Mouse (Mus musculus) monocyte, adult 5-6 weeks (primary cell): Measurements from ENCODE around the gene Heatr5a. TPM values are rescaled to one million over a fixed set of nuclear protein-coding genes. Genes with fewer than 3 reads are reported as not detected.

Experiments
- ATAC-seq: fragments of 153-309, 156-312 bp; replicated peaks from 2 replicates; pipeline ENCODE4 v1.8.0; 2017; ENCODE audit warnings: mild to moderate bottlenecking; ENCODE audit not compliant: low TSS enrichment, insufficient number of reproducible peaks, severe bottlenecking, poor library complexity, low FRiP score
- total RNA-seq: library from RNA; stranded (forward); fragments of 200-1000, 200-491, 200-594 nt; gene quantifications from 3 replicates; pipeline ENCODE4 v1.2.3, GENCODE M21; 2017

Heatr5a gene
- total RNA-seq, 1 experiment from 2014 or later = 35.9 TPM

DNA sequence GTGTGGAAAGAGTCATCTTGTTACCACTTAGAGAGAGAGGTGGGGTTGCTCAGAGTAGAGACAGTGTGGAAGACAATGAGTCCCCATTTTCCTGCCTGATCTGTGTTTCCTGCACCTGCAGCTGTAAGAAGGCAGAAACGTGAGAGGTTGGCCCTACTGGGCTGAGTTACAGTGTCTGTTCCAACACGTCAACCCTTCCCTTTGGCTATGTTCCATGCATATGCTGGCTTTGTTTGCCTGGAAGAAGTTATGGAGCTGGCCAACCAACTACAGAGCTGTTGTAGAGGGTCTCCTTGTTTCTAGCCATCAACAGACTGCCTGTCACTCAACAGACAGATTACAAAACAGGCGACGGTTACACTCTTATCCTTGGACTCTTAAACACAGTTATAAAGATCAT is 74.2 kb downstream of the Heatr5a start:
- no peak for ATAC-seq

DNA sequence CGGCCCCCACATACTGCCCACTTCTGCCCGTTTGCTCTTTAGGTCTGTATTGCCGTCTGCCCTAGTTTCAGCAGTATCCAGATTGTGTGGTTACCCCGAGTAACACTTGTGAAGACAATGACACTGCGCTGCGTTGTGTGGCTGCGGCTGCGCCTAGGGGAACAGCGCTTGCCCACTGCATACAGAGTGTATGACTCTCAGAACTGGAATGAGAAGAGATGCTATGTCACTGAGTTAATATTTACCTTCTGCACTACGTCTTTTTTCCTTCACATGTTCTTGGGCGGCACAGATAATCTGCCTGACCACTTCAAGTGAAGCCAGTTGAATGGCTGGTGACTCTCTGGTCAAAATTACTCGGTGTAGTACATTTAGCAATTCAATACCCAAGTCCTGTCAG is 82.5 kb downstream of the Heatr5a start:
- no peak for ATAC-seq

DNA sequence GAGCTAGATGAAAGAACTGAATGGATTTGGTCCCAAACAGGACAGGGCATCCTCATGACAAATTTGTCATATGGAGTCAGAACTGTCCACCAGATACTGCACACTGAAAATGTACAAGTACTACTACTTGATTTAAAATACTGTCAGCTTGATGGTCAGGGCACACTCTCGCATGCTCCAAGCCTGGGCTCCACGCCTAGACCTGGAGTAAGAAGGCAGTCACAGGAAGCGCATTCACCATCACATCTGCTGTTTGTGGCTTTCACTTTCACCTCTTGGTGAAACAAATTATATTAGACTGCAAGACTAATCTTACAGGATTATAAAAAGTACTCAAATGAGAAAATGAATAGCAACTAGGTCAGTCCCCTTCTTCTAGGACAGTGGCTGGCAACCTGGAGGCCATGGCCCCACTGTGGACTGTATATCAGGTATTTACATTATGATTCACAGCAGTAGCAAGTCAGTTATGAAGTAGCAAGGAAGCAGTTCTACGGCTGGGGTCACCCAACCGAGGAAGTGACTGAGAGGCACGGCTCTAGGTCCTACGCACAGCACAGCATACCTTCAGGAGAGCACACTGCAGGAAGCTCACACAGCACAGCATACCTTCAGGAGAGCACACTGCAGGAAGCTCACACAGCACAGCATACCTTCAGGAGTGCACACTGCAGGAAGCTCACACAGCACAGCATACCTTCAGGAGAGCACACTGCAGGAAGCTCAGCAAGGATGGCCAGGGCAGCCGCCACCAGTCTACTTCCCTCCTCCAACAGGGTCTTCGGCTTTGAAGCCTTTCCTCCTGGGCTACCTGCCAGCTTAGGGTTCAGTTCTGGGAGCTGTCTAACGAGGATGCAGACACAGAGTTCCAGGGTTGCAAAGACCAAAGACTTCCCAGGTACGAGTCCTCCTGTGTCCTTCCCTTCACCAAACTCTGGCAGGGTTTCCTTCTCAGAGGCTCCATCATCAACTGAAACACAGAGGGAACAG is 83.5 kb downstream of the Heatr5a start:
- ATAC-seq = peak; percentile 58

DNA sequence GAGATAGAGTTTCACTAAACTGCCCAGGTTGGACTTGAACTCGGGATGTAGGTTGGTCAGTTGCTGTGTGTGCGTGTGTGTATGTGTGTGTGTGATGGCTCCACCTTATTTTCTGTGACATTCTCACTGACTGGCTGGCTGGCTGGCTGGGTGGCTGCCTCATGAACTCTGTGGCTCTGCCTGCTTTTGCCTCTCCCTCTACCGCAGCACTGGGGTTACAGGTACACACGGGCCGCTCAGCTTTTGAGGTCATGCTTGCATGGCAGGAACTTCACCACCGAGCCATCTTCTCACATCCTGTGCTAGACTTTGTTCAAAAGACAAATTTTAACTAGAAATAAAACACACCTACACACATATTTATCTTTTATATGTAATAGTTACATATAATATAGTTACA is 84.8 kb downstream of the Heatr5a start:
- no peak for ATAC-seq

DNA sequence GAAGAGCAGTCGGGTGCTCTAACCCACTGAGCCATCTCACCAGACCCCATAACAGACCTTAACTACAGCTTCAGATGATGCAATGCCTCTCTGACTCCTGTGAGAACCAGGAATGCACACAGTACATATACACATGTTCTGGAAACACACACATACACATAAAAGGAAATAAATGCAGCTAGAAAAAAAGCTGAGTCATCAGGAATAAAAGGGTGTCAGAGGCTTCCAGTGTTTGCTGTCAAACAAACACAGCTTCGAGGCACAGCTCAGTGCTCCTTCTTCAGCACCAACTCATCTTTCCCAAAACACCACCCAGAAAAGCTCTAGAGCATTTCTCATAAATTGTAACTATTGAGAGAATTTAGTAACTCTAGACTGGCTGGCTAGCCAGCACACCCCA is 86.3 kb downstream of the Heatr5a start:
- no peak for ATAC-seq

DNA sequence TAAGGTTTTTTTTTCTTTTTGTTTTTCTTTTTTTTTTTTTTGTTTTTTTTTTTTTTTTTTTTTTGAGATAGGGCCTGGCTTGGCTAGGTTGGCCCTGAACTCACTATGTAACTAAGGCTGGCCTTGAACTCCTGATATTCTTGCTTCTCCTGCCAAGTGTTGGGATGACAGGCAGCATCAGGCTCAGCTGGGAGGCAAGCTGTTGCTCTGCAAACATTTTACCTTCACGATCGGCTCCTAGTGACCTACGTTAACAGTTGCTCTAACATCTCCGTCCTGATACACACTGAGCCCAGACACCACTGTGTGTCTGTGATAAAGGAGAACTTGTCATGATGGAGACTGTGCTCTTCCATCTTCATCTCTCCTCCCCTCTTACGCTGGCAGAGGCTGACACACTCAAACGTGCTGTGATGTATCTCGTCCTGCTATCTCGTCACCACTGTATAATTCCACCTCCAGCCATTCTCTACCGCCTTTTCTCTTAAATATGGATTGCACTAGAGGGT is 87.8 kb downstream of the Heatr5a start:
- ATAC-seq = no peak

DNA sequence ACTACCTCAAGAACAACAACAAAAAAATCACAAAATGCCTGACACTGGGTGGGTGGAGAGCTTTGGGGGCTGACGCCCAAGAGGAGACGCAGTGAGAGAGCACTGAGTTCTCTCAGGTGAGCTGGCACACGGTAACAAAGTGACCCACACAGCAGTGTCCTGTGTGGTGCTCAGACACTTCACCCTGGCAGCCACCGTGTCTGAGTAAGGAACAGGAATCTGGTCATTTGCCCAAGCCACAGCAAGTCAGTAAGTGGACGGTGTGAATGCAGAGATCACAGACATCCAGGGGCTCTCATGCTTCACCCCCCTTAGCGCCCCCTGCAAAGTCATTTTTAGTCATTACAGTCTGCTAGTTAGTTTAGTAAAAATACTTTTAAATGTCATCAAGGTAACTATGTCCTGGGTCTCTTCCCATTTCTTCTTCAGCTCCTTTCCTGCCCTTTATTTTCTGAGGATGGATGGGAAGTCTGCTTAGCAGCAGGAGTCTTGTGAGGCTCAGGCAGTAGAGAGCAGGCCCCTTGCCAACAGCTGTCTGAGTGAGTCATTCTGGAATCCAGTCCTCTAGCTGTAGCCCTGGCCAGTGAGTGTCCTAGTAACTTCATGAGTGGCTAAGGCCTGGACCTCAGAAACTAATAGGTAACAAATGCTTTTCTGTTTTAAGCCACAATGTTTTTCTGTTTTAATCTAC is 88.4 kb downstream of the Heatr5a start:
- ATAC-seq = no peak

DNA sequence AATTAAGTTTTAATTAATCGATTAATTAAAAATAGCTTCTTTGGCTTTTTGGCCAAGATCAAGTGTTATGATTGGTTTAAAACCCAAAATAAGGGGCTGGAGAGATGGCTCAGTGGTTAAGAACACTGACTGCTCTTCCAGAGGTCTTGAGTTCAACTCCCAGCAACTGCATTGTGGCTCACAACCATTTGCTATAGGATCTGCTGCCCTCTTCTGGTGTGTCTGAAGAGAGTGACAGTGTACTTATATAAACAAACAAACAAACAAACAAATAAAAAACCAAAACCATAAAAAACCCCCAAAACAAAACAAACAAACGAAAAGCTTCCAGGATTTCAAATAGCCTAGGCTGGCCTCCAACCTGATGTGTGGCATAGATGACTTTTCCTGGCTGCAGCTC is 89.3 kb downstream of the Heatr5a start:
- no peak for ATAC-seq

DNA sequence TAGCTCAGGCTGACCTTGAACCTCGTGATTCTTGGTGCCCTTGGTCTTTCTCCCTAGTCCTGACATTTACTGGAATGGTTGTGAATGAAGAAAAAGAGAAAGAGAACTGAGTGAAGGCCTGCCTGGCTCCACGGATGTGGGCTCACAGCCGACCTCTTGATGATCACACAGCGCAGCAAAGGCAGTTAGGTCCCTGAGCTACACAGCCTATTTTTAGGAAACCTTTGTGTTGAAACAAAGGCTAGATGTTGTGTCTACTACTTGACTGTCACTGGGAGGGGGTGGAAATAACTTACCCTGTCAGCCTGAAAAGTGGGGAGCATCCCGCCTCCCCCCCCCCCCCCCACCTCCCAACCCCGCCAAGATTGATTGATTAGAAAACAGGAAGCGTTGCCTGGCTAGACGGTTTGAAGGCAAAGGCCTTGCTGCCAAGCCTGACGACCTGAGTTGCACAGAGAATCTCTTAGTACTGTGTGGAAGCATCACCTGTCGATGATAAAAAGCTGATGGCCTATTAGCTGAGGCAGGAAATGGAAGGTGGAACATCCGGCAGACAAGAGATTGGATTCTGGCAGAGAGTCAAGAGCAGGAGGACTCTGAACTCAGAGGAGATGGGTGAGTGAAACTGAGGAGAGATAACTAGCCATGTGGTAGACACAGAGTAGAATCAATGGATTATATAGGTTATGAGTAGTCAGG is 99.5 kb downstream of the Heatr5a start:
- no peak for ATAC-seq

DNA sequence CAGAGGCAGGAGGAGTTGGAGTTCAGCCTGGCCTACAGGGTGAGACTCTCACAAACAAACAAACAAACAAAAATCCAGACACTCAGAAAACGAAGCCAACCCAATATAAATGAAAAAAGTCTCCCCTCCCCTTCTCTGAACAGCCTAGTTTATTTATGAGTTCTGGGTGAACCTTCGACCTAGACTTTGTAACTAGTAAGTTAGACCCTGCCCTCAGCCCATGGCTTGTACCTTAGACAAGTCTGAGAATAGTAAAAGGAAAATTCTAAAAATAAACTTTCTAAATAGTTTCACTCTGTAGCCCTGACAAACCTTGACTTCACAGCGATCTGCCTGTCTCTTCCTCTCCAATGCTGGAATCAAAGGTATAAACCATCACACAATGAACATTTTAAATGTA is 101.6 kb downstream of the Heatr5a start:
- ATAC-seq = no peak

DNA sequence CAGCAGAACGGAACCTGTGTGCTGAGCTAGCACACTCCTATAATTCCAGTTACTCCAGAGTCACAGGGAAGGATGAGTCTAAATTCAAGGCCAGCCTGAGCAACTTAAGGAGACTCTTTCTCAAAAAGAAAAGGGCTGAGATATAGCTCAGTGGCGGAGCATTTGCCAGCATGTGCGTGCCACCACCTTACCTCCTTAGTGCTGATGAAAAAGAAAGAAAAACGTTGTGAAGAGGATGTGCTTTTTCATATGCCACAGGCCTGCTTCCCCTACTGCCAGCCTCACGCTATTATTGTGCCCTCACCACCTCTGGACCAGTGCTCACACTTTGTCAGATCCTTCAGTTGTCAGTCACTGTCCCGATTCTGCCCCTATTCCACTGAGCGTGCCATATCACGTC is 104.0 kb downstream of the Heatr5a start:
- ATAC-seq = no peak

DNA sequence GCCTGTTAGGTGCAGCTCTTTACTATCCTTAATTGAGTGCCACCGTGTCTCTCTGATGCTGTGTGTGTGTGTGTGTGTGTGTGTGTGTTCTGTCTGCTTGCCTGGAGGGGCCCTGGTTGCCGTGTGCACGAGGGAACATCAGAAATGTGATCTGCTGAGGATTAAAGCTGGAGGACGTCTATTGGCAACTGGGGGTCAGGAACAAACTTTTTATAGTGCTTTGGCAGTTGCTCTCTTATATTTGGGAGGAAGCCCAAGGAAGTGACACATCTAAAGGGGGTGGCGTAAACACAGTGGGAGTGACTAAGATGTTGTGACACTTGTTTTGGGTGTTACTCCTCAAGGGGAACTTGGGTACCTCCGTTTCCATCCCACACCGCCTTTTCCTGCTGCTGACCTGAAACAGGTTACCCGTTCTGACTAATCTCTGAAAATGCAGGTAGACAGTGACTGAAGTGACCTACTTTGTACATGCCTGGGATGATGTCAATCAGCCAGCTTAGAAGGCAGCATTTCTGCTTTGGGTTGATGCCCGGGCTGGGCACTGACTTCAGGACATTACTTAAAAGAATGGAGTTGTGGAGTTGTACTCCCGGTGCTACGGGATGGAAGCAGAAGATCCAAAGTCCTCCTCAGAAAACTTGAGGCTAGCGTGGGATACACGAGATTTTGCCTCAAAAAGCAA is 104.8 kb downstream of the Heatr5a start:
- ATAC-seq = peak; percentile 78

DNA sequence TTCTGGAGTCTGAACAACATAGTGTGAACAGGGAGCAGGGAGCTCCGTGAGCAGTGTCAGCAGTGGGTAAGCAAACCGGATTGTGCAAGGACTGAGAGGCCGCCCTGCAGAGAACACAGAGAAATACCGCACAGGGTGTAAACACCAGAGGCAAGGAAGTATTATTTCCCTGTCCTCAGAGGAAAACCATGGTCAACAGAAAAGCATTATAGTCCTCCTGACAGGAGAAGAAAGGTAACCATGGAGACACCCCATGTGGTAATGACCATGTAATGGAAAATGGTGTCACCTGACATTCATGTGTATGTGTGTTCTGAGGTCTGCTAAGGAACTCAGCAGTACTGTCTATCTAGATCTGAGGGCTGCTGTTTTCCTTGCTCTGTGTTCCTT is 105.3 kb downstream of the Heatr5a start:
- peak; percentile 72 for ATAC-seq

DNA sequence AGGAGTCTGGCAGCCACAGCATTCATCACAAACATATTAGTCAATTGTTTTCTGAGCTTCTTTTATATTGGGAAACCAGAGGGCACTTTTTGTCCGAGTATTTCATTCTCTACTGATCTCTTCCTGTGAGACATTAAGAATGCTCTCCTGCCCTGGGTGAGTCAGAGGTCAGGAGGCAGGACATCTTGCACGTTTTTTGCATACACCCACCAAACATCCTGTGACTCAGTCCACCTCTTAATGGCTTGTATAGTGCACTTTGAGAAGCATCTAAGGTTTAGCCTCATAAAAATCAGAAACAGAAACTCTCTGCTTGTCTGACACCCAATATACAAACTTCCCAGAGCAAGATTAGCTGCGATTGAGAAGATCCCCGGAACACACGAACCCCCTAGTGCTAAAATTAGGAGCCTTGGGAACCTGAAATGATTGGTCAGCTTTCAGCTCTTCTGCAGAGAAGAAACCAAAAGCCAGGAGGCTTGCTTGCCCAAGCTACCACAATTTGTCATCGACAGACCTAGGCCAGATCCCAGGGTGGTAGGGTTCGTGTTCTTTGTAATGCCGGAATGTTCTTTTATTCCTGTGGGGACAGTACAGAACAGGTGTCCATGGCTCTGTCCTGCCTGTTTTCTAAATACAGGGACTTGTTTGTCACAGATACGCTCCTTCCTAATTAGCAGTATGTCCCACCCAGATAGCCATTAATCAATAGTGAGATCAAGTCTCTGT is 105.9 kb downstream of the Heatr5a start:
- ATAC-seq = peak; percentile 56

DNA sequence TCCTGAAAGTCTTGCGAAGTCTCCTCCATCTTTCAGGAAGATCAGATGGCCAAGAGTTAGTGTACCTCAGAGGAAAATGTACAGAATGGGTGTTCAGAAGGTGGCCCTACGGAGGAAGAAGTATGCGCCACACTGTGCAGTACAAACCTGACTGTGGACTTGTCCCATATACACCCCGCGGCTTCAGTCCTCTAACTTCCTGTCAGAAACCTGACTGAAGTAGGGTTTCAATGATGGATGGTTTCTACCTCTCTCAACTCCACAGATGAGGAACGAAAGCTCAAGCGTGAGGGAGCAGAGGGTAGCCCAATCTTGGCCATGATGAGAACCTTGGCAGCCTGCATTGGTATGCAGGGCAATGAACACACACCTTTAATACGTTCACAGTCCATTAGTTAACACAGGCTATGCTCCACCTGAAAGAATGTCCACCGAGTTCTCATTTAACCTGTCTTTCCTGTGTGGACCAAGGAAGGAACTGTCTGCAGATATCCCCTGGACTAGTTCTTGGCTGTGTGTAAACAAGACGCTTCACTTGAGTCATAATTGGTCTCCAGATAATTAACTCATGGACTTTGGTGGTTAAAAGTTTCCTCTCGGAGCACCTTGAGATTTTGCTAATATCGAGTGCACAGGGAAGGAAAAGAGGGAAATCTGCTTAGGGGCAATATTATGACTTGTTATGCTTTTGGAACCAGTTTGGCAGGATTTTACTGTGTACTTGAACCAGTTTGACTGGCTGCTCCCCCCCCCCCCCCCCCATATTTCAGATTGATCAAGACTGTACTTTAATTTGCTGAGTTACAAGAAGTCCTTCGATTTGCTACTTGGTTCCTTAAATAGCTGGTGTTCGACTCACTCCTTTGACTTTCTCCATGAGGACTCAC is 107.8 kb downstream of the Heatr5a start:
- no peak for ATAC-seq

DNA sequence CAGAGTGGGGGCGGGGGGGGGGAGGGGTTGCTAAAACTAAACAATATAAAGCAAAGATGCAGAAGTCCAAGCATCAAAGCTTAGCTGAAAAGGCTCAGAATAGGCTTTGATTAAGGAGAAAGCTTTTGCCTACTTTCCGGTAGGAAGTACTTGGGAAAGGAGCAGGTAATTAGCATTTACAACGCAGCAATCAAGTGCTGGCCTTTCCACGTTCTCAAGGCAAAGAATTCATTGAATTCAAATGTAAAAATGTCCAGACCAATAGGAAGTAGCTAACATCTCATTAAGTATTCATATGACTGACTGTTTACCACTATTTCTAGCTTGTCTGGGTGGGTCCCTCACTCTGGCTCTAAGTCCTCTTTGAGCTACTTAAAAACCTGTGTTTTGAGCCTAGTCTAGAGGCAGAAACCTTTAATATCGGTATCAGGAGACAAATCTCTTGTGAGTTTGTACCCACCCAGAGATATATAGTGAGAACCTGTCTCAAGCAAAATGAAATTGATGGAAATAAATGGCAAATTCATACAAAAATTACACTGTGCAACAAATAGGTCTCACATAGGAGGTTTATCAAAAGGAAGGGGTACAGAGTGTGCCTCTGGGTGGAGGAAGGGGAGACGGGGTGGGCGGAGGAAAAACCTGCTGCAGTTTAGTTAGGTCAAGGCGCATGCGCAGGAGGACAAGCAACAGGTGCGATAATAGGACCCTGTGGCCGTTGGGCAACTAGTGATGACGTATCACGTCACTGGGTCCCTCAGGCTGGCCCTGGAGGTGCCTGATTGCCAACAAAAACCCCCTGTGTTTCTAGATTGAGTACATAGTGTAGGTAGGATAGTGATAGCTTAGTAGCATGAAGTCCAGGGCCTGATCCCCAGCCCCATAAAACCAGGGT is 112.7 kb downstream of the Heatr5a start:
- no peak for ATAC-seq
